Comparison of ENCODE assay signal across 22 mouse cellular contexts in the genomic region with DNA sequence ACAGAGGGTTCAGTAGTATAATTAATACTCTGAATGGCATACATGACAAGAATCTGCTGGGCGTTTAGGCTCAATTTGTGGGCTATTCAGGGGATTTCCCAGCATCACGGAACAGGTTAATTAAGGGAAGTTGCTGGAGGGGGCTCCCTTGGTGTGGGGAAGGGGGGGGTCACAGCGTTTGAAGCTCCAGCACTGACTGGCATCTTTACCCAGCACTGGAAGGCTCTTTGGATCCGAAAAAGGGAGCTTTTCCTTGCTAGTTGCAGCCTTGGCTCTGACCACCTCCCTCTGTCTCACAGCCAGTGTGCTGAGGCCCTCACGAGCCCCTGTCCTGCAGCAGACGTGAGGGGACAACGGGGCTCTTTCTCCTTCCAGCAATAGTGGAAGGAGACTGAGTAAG. TPM values are rescaled to one million over a fixed set of nuclear protein-coding genes. Genes with fewer than 3 reads are reported as not detected.
DNase-seq lines count a peak whose midpoint lies in the region; ATAC-seq and TF ChIP-seq lines count a peak whose summit lies in the region.
"Had no signal": no experiment of that assay in that cellular context is flagged by ENCODE, and none has a peak within 500 bp of the region (broad histone marks: within the 10 kb centered on the region; RNA-seq: fewer than 3 reads in every experiment).

No protein-coding gene starts in this region.

- intact Hi-C loops in left cerebral cortex, postnatal 25 days (cut with DNase I), result no loop called here

- 0 out of 2 replicates have a peak overlapping the region, but pooled peaks have one; percentile 24 for H3K9ac ChIP-seq in hindbrain, postnatal 0 days (replicated peaks; ENCODE audit: low read length)
- no peak overlapping the region for H3K9ac ChIP-seq in hindbrain, embryonic 14.5 days
- H3K9ac ChIP-seq: heart, embryonic 13.5 days; kidney, embryonic 15.5 days; limb, embryonic 12.5 days; liver, embryonic 13.5 days; lung, embryonic 15.5 days had no signal

- H3K4me1 ChIP-seq in hindbrain, postnatal 0 days (ENCODE audit: insufficient read depth, low read length), result no peaks in the 10 kb centered on the region
- H3K4me1 ChIP-seq in hindbrain, embryonic 14.5 days (replicated peaks; ENCODE audit: control insufficient read depth, insufficient read depth, low read length), result peaks cover 6% of the 10 kb centered on the region; the same call in 1 of the 2 replicates
- H3K4me1 ChIP-seq: kidney, embryonic 15.5 days; lung, embryonic 15.5 days had no signal

- TF ChIP-seq CTCF in hindbrain, postnatal 0 days (IDR thresholded peaks at IDR 0.05; ENCODE audit: low read depth), result no peak

- H3K9me3 ChIP-seq in hindbrain, postnatal 0 days (ENCODE audit: low read length), result no peaks in the 10 kb centered on the region
- no peaks in the 10 kb centered on the region for H3K9me3 ChIP-seq in hindbrain, embryonic 14.5 days (ENCODE audit: control insufficient read depth, low read length)
- H3K9me3 ChIP-seq: embryonic facial prominence, embryonic 10.5 days; heart, embryonic 13.5 days; kidney, embryonic 15.5 days; limb, embryonic 12.5 days; liver, embryonic 13.5 days; lung, embryonic 15.5 days had no signal

- no peaks in the 10 kb centered on the region for H3K27me3 ChIP-seq in hindbrain, postnatal 0 days (ENCODE audit: insufficient read depth, low read length)
- no peaks in the 10 kb centered on the region for H3K27me3 ChIP-seq in hindbrain, embryonic 14.5 days (ENCODE audit: control insufficient read depth, insufficient read depth, low read length)
- H3K27me3 ChIP-seq: heart, embryonic 13.5 days; kidney, embryonic 15.5 days; limb, embryonic 12.5 days; liver, embryonic 13.5 days; lung, embryonic 15.5 days had no signal

- 24% methylated on average over 7 of the region's 7 CpGs for WGBS in hindbrain, postnatal 0 days
- 37% methylated on average over 7 of the region's 7 CpGs for WGBS in hindbrain, embryonic 14.5 days

- H3K36me3 ChIP-seq in hindbrain, postnatal 0 days (ENCODE audit: insufficient read depth, low read length), result no peaks in the 10 kb centered on the region
- no peaks in the 10 kb centered on the region for H3K36me3 ChIP-seq in hindbrain, embryonic 14.5 days (replicated peaks; ENCODE audit: control insufficient read depth, insufficient read depth)
- H3K36me3 ChIP-seq: embryonic facial prominence, embryonic 10.5 days; heart, embryonic 13.5 days; kidney, embryonic 15.5 days; limb, embryonic 12.5 days; liver, embryonic 13.5 days; lung, embryonic 15.5 days had no signal

- no peak for ATAC-seq in hindbrain, postnatal 0 days
- ATAC-seq in hindbrain, embryonic 14.5 days (ENCODE audit: low FRiP score), result no peak
- ATAC-seq in granulocyte monocyte progenitor cell, adult 5-6 weeks (replicated peaks; ENCODE audit: poor library complexity, severe bottlenecking), result peak; percentile 67
- ATAC-seq: inflammation-experienced regulatory T-cells, adult 6 months had no signal

- no peak overlapping the region for H3K4me3 ChIP-seq in hindbrain, postnatal 0 days (ENCODE audit: low read length)
- H3K4me3 ChIP-seq in hindbrain, embryonic 14.5 days (replicated peaks; ENCODE audit: low read length), result no peak overlapping the region
- H3K4me3 ChIP-seq: embryonic facial prominence, embryonic 10.5 days; heart, embryonic 13.5 days; kidney, embryonic 15.5 days; left cerebral cortex, adult 2 months; limb, embryonic 12.5 days; liver, embryonic 13.5 days; lung, embryonic 15.5 days had no signal

- no peak overlapping the region for H3K27ac ChIP-seq in hindbrain, postnatal 0 days
- H3K27ac ChIP-seq in hindbrain, embryonic 14.5 days, result no peak overlapping the region
- H3K27ac ChIP-seq: embryonic facial prominence, embryonic 10.5 days; heart, embryonic 13.5 days; kidney, embryonic 15.5 days; left cerebral cortex, adult 2 months; limb, embryonic 12.5 days; liver, embryonic 13.5 days; lung, embryonic 15.5 days had no signal

- no peak overlapping the region for H3K4me2 ChIP-seq in hindbrain, postnatal 0 days (ENCODE audit: low read depth, low read length)
- no peak overlapping the region for H3K4me2 ChIP-seq in hindbrain, embryonic 14.5 days (replicated peaks)
- H3K4me2 ChIP-seq: heart, embryonic 13.5 days; kidney, embryonic 15.5 days; limb, embryonic 12.5 days; liver, embryonic 13.5 days; lung, embryonic 15.5 days had no signal

- DNase-seq in hindbrain, postnatal 0 days (ENCODE audit: low spot score), result no peak
- DNase-seq in hindbrain, embryonic 14.5 days (ENCODE audit: low spot score), result no peak
- peak; percentile 46 to 58 for DNase-seq in spleen, postnatal 36 days (ENCODE audit: low spot score in 2 of 2)
- no peak for DNase-seq in spleen, postnatal 10 days (ENCODE audit: low spot score in 2 of 2)
- DNase-seq in heart, adult 11 months, result no peak
- DNase-seq in left cerebral cortex, postnatal 25 days (ENCODE audit: low spot score in 2 of 2), result no peak
- no peak for DNase-seq in right cerebral cortex, postnatal 25 days
- DNase-seq: adrenal gland, postnatal 10 days; cerebellum, adult 11-12 months; cerebellum, postnatal 36 days; heart, postnatal 36 days; liver, embryonic 13.5 days; spleen, adult 18-20 months; thymus, postnatal 25 days had no signal

RNA-seq across cellular contexts. Expression of a gene that starts 42.5 kb away (rescaled TPM):
- 112 and 114 TPM in 2 replicates for total RNA-seq in hindbrain, postnatal 0 days (2014; rRNA removed)
- polyA plus RNA-seq in hindbrain, postnatal 0 days (2015; fragmentation: Nextera tagmentation; extraction: Ambion mirVana), result 45.6 and 47.3 TPM in 2 replicates
- 8.2 and 9.0 TPM in 2 replicates for polyA plus RNA-seq in hindbrain, embryonic 14.5 days (2014; fragmentation: Nextera tagmentation; extraction: Ambion mirVana)
- total RNA-seq in granulocyte monocyte progenitor cell, adult 5-6 weeks (2014; fragmentation: Nextera tagmentation), result 62.5 and 64.3 TPM in 2 replicates
- total RNA-seq in granulocyte monocyte progenitor cell, adult 5-6 weeks (2017), result 58.4 and 82.5 TPM in 2 replicates
- 100 to 1,000 TPM; 359 to 413 TPM for total RNA-seq in left cerebral cortex, postnatal 25 days (2021)

Comparison
In these comparisons a context has a peak if more than half of its experiments do, and no peak if none do; other contexts are left out.
1. DNase-seq: peak in spleen, postnatal 36 days (2 of 2); none in hindbrain, postnatal 0 days (single experiment), hindbrain, embryonic 14.5 days (single experiment), spleen, postnatal 10 days (0 of 2), heart, adult 11 months (single experiment), left cerebral cortex, postnatal 25 days (0 of 2) and right cerebral cortex, postnatal 25 days (single experiment).